Mouse (Mus musculus): Measurements from ENCODE around the gene Rnf10. TPM values are rescaled to one million over a fixed set of nuclear protein-coding genes. Genes with fewer than 3 reads are reported as not detected.

Rnf10 gene
- polyA plus RNA-seq, 1 experiment from 2014 or later: 97.2 TPM

DNA sequence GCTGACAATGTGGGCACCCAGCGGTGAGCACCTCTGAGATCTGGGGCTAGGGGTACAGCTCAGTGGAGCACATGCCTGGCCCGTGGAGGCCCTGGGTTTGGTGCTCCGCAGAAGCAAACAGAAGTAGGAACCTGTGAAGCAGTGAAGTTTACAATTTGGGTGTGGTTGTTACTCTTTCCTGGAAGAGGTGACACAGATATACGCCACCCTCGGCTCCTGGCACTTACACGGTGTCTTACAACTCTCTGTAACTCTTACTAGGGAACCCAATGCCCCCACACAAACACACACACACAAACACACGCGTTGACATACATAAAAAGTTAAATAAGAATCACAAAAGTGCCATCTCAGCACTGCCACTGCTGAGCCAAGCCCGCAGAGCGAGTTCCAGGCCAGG lies 23.6 kb upstream of the Rnf10 start:
- peaks cover 10% of the 10 kb centered on the region for H3K4me1 ChIP-seq (ENCODE audit: insufficient read depth)
- H3K9ac ChIP-seq: no peak overlapping the region
- no peak for ATAC-seq (ENCODE audit: insufficient read depth)
- no peak overlapping the region for H3K4me2 ChIP-seq
- no peak overlapping the region for H3K4me3 ChIP-seq (ENCODE audit: low read depth, low read length)
- no peaks in the 10 kb centered on the region for H3K27me3 ChIP-seq (ENCODE audit: insufficient read depth, low read length)
- DNase-seq: no peak
- H3K27ac ChIP-seq (ENCODE audit: low read depth): no peak overlapping the region; the same call in 1 of the 2 replicates
- 66% methylated on average over 10 of the region's 10 CpGs for WGBS
- peaks cover 64% of the 10 kb centered on the region for H3K36me3 ChIP-seq (ENCODE audit: insufficient read depth)
- no peaks in the 10 kb centered on the region for H3K9me3 ChIP-seq (ENCODE audit: low read depth, low read length)
- no peak for TF ChIP-seq CTCF (IDR thresholded peaks at IDR 0.05; ENCODE audit: low read depth)

GRCm38 (mm10) chr5:115294173-115294572 lies 21.5 kb upstream of the Rnf10 start:
- 91% methylated on average over 8 of the region's 8 CpGs for WGBS
- Histone ChIP-seq H3K27me3 (ENCODE audit: insufficient read depth, low read length) (no peaks in the 10 kb centered on the region), H3K4me3 (ENCODE audit: low read depth, low read length) (no peak overlapping the region), H3K4me2 (no peak overlapping the region), H3K36me3 (ENCODE audit: insufficient read depth) (peaks cover 74% of the 10 kb centered on the region), H3K4me1 (ENCODE audit: insufficient read depth) (peaks cover 5% of the 10 kb centered on the region), H3K9ac (no peak overlapping the region), H3K27ac (ENCODE audit: low read depth) (no peak overlapping the region), H3K9me3 (ENCODE audit: low read depth, low read length) (no peaks in the 10 kb centered on the region)
- TF ChIP-seq CTCF (IDR thresholded peaks at IDR 0.05; ENCODE audit: low read depth): peak; percentile 26
- DNase-seq: no peak
- ATAC-seq (ENCODE audit: insufficient read depth): no peak

DNA sequence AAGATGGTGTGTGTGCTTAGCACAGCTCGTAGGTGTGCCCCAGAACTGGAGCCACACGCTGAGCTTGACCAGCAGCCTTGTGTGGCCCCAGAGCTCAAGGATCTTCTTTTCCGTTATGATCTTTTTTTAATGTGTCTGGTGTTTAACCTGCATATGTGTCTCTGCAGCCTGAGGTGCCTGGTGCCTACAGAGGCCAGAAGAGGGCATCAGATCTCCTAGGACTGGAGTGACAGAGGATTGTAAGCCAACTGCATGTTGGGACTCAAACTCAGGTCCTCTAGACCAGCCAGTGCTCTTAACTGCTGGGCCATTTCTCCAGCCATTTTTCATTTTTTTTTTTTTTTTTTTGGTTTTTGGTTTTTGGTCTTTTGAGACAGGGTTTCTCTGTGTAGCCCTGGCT lies 12.0 kb upstream of the Rnf10 start:
- no peak overlapping the region for H3K4me2 ChIP-seq
- H3K36me3 ChIP-seq (ENCODE audit: insufficient read depth): peaks cover 35% of the 10 kb centered on the region
- peak; percentile 29; the same call in 1 of the 2 replicates for TF ChIP-seq CTCF (IDR thresholded peaks at IDR 0.05; ENCODE audit: low read depth)
- H3K27ac ChIP-seq (ENCODE audit: low read depth): no peak overlapping the region
- ATAC-seq (ENCODE audit: insufficient read depth) (no peak), DNase-seq (no peak)
- no peaks in the 10 kb centered on the region for H3K9me3 ChIP-seq (ENCODE audit: low read depth, low read length)
- WGBS: 89% methylated on average over 3 of the region's 3 CpGs
- no peak overlapping the region for H3K4me3 ChIP-seq (ENCODE audit: low read depth, low read length)
- no peaks in the 10 kb centered on the region for H3K27me3 ChIP-seq (ENCODE audit: insufficient read depth, low read length)
- H3K4me1 ChIP-seq (ENCODE audit: insufficient read depth): peaks cover 5% of the 10 kb centered on the region
- H3K9ac ChIP-seq: no peak overlapping the region

GRCm38 (mm10) chr5:115280050-115280687 lies 7.5 kb upstream of the Rnf10 start:
- Histone ChIP-seq H3K4me3 (ENCODE audit: low read depth, low read length) (peak overlapping the region; percentile 96), H3K4me1 (ENCODE audit: insufficient read depth) (peaks cover 5% of the 10 kb centered on the region), H3K36me3 (ENCODE audit: insufficient read depth) (peaks cover 22% of the 10 kb centered on the region), H3K27me3 (ENCODE audit: insufficient read depth, low read length) (no peaks in the 10 kb centered on the region), H3K27ac (ENCODE audit: low read depth) (peak overlapping the region; percentile 42; the same call in 1 of the 2 replicates), H3K9ac (peak overlapping the region; percentile 76), H3K9me3 (ENCODE audit: low read depth, low read length) (no peaks in the 10 kb centered on the region), H3K4me2 (peak overlapping the region; percentile 88)
- ATAC-seq (ENCODE audit: insufficient read depth) (peak; percentile 35; the same call in 1 of the 2 replicates), DNase-seq (no peak)
- 4% methylated on average over 17 of the region's 17 CpGs for WGBS
- no peak for TF ChIP-seq CTCF (IDR thresholded peaks at IDR 0.05; ENCODE audit: low read depth)

GRCm38 (mm10) chr5:115279226-115280049 lies 6.7 kb upstream of the Rnf10 start, which contains the start of gene Coq5:
TSS of gene Coq5 (plus strand) at chr5:115279666.
- H3K27ac ChIP-seq (ENCODE audit: low read depth): peak within 1 kb of the TSS; percentile 42; the same call in 1 of the 2 replicates
- no peaks in the 10 kb centered on the region for H3K27me3 ChIP-seq (ENCODE audit: insufficient read depth, low read length)
- peaks cover 16% of the 10 kb centered on the region for H3K36me3 ChIP-seq (ENCODE audit: insufficient read depth)
- peak within 1 kb of the TSS; percentile 96 for H3K4me3 ChIP-seq (ENCODE audit: low read depth, low read length)
- DNase-seq: peak; percentile 91
- ATAC-seq (ENCODE audit: insufficient read depth): peak; percentile 82
- peak within 1 kb of the TSS; percentile 88 for H3K4me2 ChIP-seq
- TF ChIP-seq CTCF (IDR thresholded peaks at IDR 0.05; ENCODE audit: low read depth): no peak
- H3K4me1 ChIP-seq (ENCODE audit: insufficient read depth): peaks cover 5% of the 10 kb centered on the region
- WGBS: 4% methylated on average over 45 of the region's 45 CpGs
- no peaks in the 10 kb centered on the region for H3K9me3 ChIP-seq (ENCODE audit: low read depth, low read length)
- peak within 1 kb of the TSS; percentile 76 for H3K9ac ChIP-seq

- Histone ChIP-seq H3K36me3 (ENCODE audit: insufficient read depth) (peaks cover 10% of the 10 kb centered on the region; the same call in 1 of the 2 replicates), H3K4me3 (ENCODE audit: low read depth, low read length) (no peak overlapping the region), H3K9ac (no peak overlapping the region), H3K27me3 (ENCODE audit: insufficient read depth, low read length) (no peaks in the 10 kb centered on the region), H3K9me3 (ENCODE audit: low read depth, low read length) (no peaks in the 10 kb centered on the region), H3K4me1 (ENCODE audit: insufficient read depth) (peaks cover 5% of the 10 kb centered on the region), H3K27ac (ENCODE audit: low read depth) (no peak overlapping the region), H3K4me2 (no peak overlapping the region)
- WGBS: 52% methylated on average over 2 of the region's 2 CpGs
- DNase-seq (no peak), ATAC-seq (ENCODE audit: insufficient read depth) (no peak)
- TF ChIP-seq CTCF (IDR thresholded peaks at IDR 0.05; ENCODE audit: low read depth): no peak
These were observed 6.1 kb upstream of the Rnf10 start for GRCm38 (mm10) chr5:115278785-115279184.

DNA sequence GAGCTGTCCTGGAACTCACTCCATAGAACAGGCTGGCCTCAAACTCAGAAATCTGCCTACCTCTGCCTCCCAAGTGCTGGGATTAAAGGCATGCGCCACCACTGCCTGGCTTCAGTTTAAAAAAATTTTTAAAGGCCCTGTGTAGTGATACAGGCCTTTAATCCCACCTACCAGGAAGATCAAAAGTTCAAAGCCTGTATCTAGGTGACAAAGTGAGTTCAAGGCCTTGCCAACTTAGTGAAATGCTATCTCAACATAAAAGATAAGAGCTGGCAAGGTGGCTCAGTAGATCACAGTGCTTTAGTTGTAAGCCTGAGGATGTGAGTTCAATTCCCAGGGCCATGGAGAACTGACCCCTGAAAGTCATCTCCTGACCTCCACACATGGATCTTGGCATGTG lies 5.4 kb upstream of the Rnf10 start:
- H3K4me1 ChIP-seq (ENCODE audit: insufficient read depth): peaks cover 5% of the 10 kb centered on the region
- H3K9me3 ChIP-seq (ENCODE audit: low read depth, low read length): no peaks in the 10 kb centered on the region
- ATAC-seq (ENCODE audit: insufficient read depth): no peak
- H3K27ac ChIP-seq (ENCODE audit: low read depth): no peak overlapping the region
- peaks cover 3% of the 10 kb centered on the region; the same call in 1 of the 2 replicates for H3K36me3 ChIP-seq (ENCODE audit: insufficient read depth)
- H3K27me3 ChIP-seq (ENCODE audit: insufficient read depth, low read length): no peaks in the 10 kb centered on the region
- no peak overlapping the region for H3K4me2 ChIP-seq
- DNase-seq: no peak
- 68% methylated on average over 1 of the region's 1 CpGs for WGBS
- no peak for TF ChIP-seq CTCF (IDR thresholded peaks at IDR 0.05; ENCODE audit: low read depth)
- no peak overlapping the region for H3K9ac ChIP-seq
- H3K4me3 ChIP-seq (ENCODE audit: low read depth, low read length): no peak overlapping the region

All from lung, embryonic 14.5 days (tissue).